Mouse (Mus musculus) gastrocnemius, postnatal 14 days (tissue): ENCODE measurements around the gene Tox2. TPM values are rescaled to one million over a fixed set of nuclear protein-coding genes. Genes with fewer than 3 reads are reported as not detected.

Experiments used
- DNase-seq: peaks from one replicate; pipeline ENCODE4 v3.0.0; 2021; ENCODE audit warnings: mixed read lengths
- intact Hi-C: fragments of 180-260 bp; cut with DNase I; formaldehyde crosslinking; loops from one replicate; pipeline ENCODE4 v1.15.1; 2025; ENCODE audit warnings: low total_unique reads
- total RNA-seq, 2 experiments: library from RNA; stranded (reverse); gene quantifications; 2 replicates each; pipeline ENCODE4 v1.2.3; 2021

The Tox2 gene
- total RNA-seq, 2 experiments from 2014 or later, result 0.29 to 0.45 TPM

DNA sequence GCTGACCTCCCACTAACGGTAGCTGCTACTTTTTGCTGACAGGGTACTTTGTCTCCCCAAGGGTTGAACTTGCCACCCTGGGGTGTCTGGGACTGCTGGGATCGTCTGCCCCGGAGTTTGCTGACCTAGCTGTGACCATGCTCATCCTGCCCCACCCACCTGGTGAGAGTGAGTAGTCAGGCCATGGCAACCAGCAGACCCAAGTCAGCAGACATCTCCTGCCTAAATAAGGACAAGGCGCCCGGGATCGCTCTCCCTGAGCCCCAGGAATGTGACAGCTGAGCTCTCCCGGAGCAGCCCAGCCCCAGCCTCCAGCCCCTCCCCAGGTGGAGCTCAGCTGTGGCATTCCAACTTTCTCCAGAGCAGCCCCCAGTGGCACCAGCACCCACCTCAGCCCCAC, 150.8 kb downstream of the Tox2 start:
- DNase-seq, result peak; percentile 71
- intact Hi-C loops, result no loop called here

GRCm38 (mm10) chr2:163355666-163356065, 152.7 kb downstream of the Tox2 start:
- intact Hi-C loops, result no loop called here
- no peak for DNase-seq

DNA sequence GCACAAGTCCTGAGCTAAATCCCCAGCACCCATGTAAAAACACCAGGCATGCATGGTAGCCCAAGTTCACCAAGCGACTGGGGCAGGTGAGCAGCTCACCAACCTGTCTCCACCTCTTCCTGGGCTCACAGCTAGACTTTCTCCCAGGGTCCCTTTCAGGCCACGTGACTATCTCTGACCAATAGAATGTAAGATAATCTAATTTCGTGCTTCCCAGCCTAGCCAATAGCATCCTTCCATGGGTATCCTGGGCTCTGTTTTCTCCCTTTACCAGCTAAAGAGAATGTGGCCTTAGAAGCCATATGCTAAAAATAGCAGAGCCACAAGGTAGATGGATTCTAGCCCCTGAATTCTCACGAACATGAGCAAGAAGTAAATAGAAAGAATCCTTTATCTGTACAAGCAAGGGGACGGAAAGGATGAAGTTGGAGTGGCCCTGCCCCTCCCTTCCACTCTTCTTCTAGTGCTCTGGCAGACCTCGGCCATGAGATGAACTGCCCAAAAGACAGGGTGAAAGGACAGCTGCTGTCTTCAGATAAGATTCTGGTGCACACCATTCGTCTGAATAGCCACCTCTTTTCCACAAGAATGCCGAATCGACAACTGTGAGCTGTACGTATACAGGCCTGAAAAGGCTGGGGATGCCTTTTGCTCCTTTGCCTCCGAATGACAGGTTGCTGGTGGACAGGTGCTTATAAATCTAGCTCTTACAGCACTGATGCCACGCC, 153.4 kb downstream of the Tox2 start:
- no peak for DNase-seq
- intact Hi-C loops, result no loop called here

GRCm38 (mm10) chr2:163358662-163359061, 155.7 kb downstream of the Tox2 start:
- DNase-seq, result no peak
- intact Hi-C loops, result no loop called here

GRCm38 (mm10) chr2:163359253-163359652, 156.3 kb downstream of the Tox2 start:
- intact Hi-C loops, result no loop called here
- no peak for DNase-seq

- no peak for DNase-seq
- intact Hi-C loops, result no loop called here
These were observed 158.1 kb downstream of the Tox2 start for GRCm38 (mm10) chr2:163360858-163361623.

DNA sequence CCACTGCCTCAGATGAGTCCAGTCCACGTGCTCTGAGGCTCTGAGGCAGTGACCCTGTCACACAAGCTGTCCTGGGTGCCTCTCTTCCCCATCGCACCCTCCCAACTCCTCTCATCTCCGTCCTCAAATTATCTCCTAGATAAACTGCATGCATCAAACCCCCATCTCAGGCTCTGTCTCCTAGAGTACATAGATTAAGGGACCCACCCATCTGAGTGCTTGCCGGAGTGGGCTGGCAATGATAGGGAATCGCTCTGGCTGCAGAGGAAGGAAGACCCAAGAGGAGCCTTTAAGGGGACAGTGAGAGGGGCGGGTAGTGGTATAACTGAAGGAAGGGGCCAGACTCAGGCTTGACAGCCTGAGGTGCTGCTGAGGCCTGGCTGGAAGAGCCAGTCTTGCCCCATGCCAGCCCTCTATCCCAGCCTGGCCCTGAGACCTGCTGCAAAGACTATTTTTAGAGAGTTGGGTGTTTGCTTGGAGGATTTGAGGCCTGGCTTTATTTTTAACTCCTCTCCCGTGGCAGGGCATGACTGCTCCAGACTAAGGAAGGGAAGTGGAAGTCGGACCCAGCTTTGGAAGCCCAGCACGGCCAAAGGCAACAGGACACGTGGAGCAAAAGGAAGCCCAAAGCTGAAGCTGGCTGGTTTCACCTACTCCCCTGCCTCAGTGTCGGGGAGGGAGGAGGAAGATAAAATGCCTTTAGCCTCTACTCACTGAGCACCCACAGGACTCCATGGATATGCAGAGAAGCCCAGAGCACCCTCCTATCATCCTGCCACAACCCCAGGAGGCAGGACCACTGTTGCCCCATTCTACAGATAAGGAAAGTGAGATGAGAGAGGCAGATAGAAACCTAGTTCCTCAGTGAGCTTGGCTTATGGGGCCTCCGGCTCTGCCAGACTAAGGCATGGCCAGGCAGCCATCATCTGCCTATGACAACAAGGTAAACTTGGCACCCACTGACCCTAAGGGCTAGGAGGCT, 160.3 kb downstream of the Tox2 start:
- intact Hi-C loops, result no loop called here
- peak; percentile 41 for DNase-seq

GRCm38 (mm10) chr2:163364785-163365541, 162.0 kb downstream of the Tox2 start:
- intact Hi-C loops, result no loop called here
- DNase-seq, result no peak

DNA sequence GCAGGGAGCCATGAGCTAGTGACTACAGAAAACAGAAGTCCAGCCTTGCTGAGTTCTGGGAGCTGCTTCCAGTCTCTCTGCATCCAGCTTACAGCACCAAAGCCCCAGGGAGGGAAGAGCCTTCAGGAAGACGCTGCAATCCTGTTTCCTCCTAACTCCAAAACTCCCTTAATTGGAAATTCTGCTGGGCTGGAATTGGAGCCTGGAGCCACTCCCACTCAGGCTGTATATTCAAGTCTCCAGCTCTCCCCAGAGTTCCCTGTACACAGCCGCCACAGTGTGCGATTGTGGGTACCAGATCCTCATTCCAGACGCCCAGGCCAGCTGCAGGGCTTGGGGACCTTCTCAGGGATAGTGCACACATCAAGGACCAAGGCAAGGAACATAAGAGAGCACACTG, 167.2 kb downstream of the Tox2 start:
- intact Hi-C loops, result no loop called here
- no peak for DNase-seq

DNA sequence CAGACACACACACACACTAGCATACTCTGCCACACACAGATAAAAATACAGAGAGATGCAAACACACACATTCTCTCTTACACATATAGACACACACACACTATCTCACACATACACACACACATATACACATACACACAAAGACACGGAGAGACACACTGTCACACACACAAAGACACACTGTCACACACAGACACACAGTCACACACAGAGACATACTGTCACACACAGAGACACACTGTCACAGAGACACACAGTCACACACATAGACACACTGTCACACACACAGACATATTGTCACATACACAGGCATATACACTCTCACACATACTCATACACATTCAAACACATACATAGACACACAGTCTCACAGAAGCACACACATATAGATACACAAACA, 169.7 kb downstream of the Tox2 start:
- intact Hi-C loops, result no loop called here

More for the DNA sequence above, 169.7 kb downstream of the Tox2 start:
- no peak for DNase-seq

Other genes starting within 250 kb of the Tox2 start
- gene Sgk2, start 215.8 kb upstream of the Tox2 start, total RNA-seq, result not detected
- gene Ift52, start 185.8 kb upstream of the Tox2 start, total RNA-seq, result 10 to 100 TPM; 11.1 to 11.3 TPM
- gene Mybl2, start 148.4 kb upstream of the Tox2 start, total RNA-seq, result 1 to 10 TPM; 1.3 to 2.5 TPM
- gene Gtsf1l, start 115.3 kb upstream of the Tox2 start, total RNA-seq, result not detected
- gene Jph2, start 194.9 kb downstream of the Tox2 start, total RNA-seq, result 100 to 1,000 TPM; 352 to 422 TPM
- 10 to 100 TPM; 25.9 to 29.5 TPM for gene Oser1, start 221.6 kb downstream of the Tox2 start, total RNA-seq
- gene Gdap1l1, start 235.4 kb downstream of the Tox2 start, total RNA-seq, result under 1 TPM in 1 of 2 experiments, not detected in 1; 0.23 TPM